Mouse (Mus musculus): Measurements from ENCODE around the gene Tspan13.

DNA sequence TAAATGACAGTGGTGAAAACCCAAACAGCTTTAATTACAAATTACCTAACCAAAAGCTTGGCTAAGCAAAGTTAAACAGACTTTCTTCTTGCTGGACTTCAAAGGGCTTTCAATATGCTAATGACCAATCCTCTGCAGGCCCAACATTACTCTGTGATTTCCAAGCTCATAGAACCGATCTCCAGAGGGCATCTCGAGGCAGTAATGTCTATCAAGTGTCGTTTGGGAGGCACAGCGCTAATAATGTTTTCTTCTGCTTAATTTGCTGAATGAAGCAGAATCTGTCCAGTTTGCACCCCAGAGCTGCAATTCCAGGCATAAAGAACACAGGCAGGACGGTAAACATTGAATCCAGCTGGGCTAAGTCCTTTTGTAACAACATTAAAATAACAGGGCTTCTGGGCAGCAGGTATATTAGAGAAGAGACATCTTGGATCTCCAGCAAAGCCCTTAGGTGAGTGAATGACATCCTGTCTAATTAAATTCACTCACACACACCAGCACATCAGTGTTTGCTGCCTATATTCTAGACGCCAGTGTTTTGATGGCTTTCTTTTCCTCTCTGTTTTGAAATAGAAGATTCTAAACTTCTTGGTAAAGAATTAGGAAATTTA, 64.6 kb downstream of the Tspan13 start:
- TF ChIP-seq CTCF (IDR thresholded peaks at IDR 0.05; ENCODE audit: extremely low read depth, insufficient read depth, low read length) (no peak), POLR2A (IDR thresholded peaks at IDR 0.05; ENCODE audit: extremely low read depth, insufficient read depth, low read length) (no peak)
